Mouse (Mus musculus): ENCODE measurements around the gene Unc119b. TPM values are rescaled to one million over a fixed set of nuclear protein-coding genes. Genes with fewer than 3 reads are reported as not detected.
"Not testable (repeated sequence)": the region's sequence is repeated elsewhere in the genome, so short reads cannot be mapped to it uniquely, and the experiment has no call there.

The Unc119b gene
- polyA plus RNA-seq, 1 experiment from 2014 or later = 64.6 TPM

- Histone ChIP-seq H3K27me3 (ENCODE audit: control insufficient read depth, insufficient read depth, low read length) (no peaks in the 10 kb centered on the region), H3K4me2 (no peak overlapping the region), H3K4me1 (ENCODE audit: control insufficient read depth, insufficient read depth, low read length) (peaks cover 32% of the 10 kb centered on the region), H3K36me3 (ENCODE audit: control insufficient read depth, insufficient read depth, low read length) (peaks cover 20% of the 10 kb centered on the region), H3K4me3 (ENCODE audit: low read depth, low read length) (no peak overlapping the region), H3K9me3 (ENCODE audit: control insufficient read depth, low read length) (no peaks in the 10 kb centered on the region), H3K9ac (ENCODE audit: low read length) (no peak overlapping the region), H3K27ac (ENCODE audit: low read depth, low read length) (no peak overlapping the region)
- DNase-seq (ENCODE audit: low spot score, missing footprints) (peak; percentile 77), ATAC-seq (ENCODE audit: low FRiP score) (no peak)
- WGBS = 68% methylated on average over 8 of the region's 8 CpGs
Observed at GRCm38 (mm10) chr5:115152132-115152956, 17.6 kb upstream of the Unc119b start.

- H3K4me1 ChIP-seq (ENCODE audit: control insufficient read depth, insufficient read depth, low read length) = peaks cover 23% of the 10 kb centered on the region
- H3K9ac ChIP-seq (ENCODE audit: low read length) = no peak overlapping the region
- no peaks in the 10 kb centered on the region for H3K9me3 ChIP-seq (ENCODE audit: control insufficient read depth, low read length)
- H3K4me3 ChIP-seq (ENCODE audit: low read depth, low read length) = no peak overlapping the region
- no peaks in the 10 kb centered on the region for H3K27me3 ChIP-seq (ENCODE audit: control insufficient read depth, insufficient read depth, low read length)
- peak; percentile 66 for DNase-seq (ENCODE audit: low spot score, missing footprints)
- no peak overlapping the region for H3K27ac ChIP-seq (ENCODE audit: low read depth, low read length)
- no peak for ATAC-seq (ENCODE audit: low FRiP score)
- WGBS = 83% methylated on average over 13 of the region's 13 CpGs
- no peak overlapping the region for H3K4me2 ChIP-seq
- peaks cover 20% of the 10 kb centered on the region for H3K36me3 ChIP-seq (ENCODE audit: control insufficient read depth, insufficient read depth, low read length)
Observed at GRCm38 (mm10) chr5:115151457-115151856, 16.7 kb upstream of the Unc119b start.

GRCm38 (mm10) chr5:115150991-115151390, 16.2 kb upstream of the Unc119b start:
- H3K9ac ChIP-seq (ENCODE audit: low read length) = no peak overlapping the region
- no peak overlapping the region for H3K27ac ChIP-seq (ENCODE audit: low read depth, low read length)
- no peak for DNase-seq (ENCODE audit: low spot score, missing footprints)
- H3K9me3 ChIP-seq (ENCODE audit: control insufficient read depth, low read length) = no peaks in the 10 kb centered on the region
- ATAC-seq (ENCODE audit: low FRiP score) = no peak
- no peak overlapping the region for H3K4me3 ChIP-seq (ENCODE audit: low read depth, low read length)
- H3K36me3 ChIP-seq (ENCODE audit: control insufficient read depth, insufficient read depth, low read length) = peaks cover 20% of the 10 kb centered on the region
- 84% methylated on average over 5 of the region's 5 CpGs for WGBS
- H3K4me2 ChIP-seq = no peak overlapping the region
- peaks cover 18% of the 10 kb centered on the region for H3K4me1 ChIP-seq (ENCODE audit: control insufficient read depth, insufficient read depth, low read length)
- no peaks in the 10 kb centered on the region for H3K27me3 ChIP-seq (ENCODE audit: control insufficient read depth, insufficient read depth, low read length)

- H3K36me3 ChIP-seq (ENCODE audit: control insufficient read depth, insufficient read depth, low read length) = peaks cover 20% of the 10 kb centered on the region
- no peak overlapping the region for H3K9ac ChIP-seq (ENCODE audit: low read length)
- no peak overlapping the region for H3K4me3 ChIP-seq (ENCODE audit: low read depth, low read length)
- peaks cover 8% of the 10 kb centered on the region for H3K4me1 ChIP-seq (ENCODE audit: control insufficient read depth, insufficient read depth, low read length)
- no peak overlapping the region for H3K27ac ChIP-seq (ENCODE audit: low read depth, low read length)
- no peaks in the 10 kb centered on the region for H3K9me3 ChIP-seq (ENCODE audit: control insufficient read depth, low read length)
- no peak overlapping the region for H3K4me2 ChIP-seq
- H3K27me3 ChIP-seq (ENCODE audit: control insufficient read depth, insufficient read depth, low read length) = no peaks in the 10 kb centered on the region
- ATAC-seq (ENCODE audit: low FRiP score) = no peak
- 96% methylated on average over 14 of the region's 14 CpGs for WGBS
- no peak for DNase-seq (ENCODE audit: low spot score, missing footprints)
Observed at GRCm38 (mm10) chr5:115149675-115150459, 15.1 kb upstream of the Unc119b start.

- DNase-seq (ENCODE audit: low spot score, missing footprints); H3K4me2 ChIP-seq; H3K9ac ChIP-seq (ENCODE audit: low read length); H3K27ac ChIP-seq (ENCODE audit: low read depth, low read length); H3K27me3 ChIP-seq (ENCODE audit: control insufficient read depth, insufficient read depth, low read length); H3K4me3 ChIP-seq (ENCODE audit: low read depth, low read length); ATAC-seq (ENCODE audit: low FRiP score); H3K9me3 ChIP-seq (ENCODE audit: control insufficient read depth, low read length); H3K4me1 ChIP-seq (ENCODE audit: control insufficient read depth, insufficient read depth, low read length): not testable (repeated sequence)
- no CpG with 5 or more reads among the region's 1 CpGs for WGBS
- peaks cover 20% of the 10 kb centered on the region for H3K36me3 ChIP-seq (ENCODE audit: control insufficient read depth, insufficient read depth, low read length)
Observed at GRCm38 (mm10) chr5:115148872-115149271, 14.1 kb upstream of the Unc119b start.

GRCm38 (mm10) chr5:115148378-115148777, 13.6 kb upstream of the Unc119b start:
- Histone ChIP-seq H3K4me1 (ENCODE audit: control insufficient read depth, insufficient read depth, low read length) (peaks cover 3% of the 10 kb centered on the region; the same call in 1 of the 2 replicates), H3K36me3 (ENCODE audit: control insufficient read depth, insufficient read depth, low read length) (peaks cover 20% of the 10 kb centered on the region), H3K9ac (ENCODE audit: low read length) (no peak overlapping the region), H3K4me2 (no peak overlapping the region), H3K9me3 (ENCODE audit: control insufficient read depth, low read length) (no peaks in the 10 kb centered on the region), H3K27ac (ENCODE audit: low read depth, low read length) (no peak overlapping the region), H3K4me3 (ENCODE audit: low read depth, low read length) (no peak overlapping the region), H3K27me3 (ENCODE audit: control insufficient read depth, insufficient read depth, low read length) (no peaks in the 10 kb centered on the region)
- no peak for DNase-seq (ENCODE audit: low spot score, missing footprints)
- WGBS = 93% methylated on average over 8 of the region's 8 CpGs
- ATAC-seq (ENCODE audit: low FRiP score) = no peak

- no peaks in the 10 kb centered on the region for H3K27me3 ChIP-seq (ENCODE audit: control insufficient read depth, insufficient read depth, low read length)
- H3K9me3 ChIP-seq (ENCODE audit: control insufficient read depth, low read length) = no peaks in the 10 kb centered on the region
- WGBS = 86% methylated on average over 3 of the region's 3 CpGs
- H3K9ac ChIP-seq (ENCODE audit: low read length) = no peak overlapping the region
- DNase-seq (ENCODE audit: low spot score, missing footprints) (no peak), ATAC-seq (ENCODE audit: low FRiP score) (no peak)
- no peak overlapping the region for H3K4me3 ChIP-seq (ENCODE audit: low read depth, low read length)
- no peak overlapping the region for H3K4me2 ChIP-seq
- H3K4me1 ChIP-seq (ENCODE audit: control insufficient read depth, insufficient read depth, low read length) = 0 out of 2 replicates have a peak, but pooled peaks cover 2% of the 10 kb centered on the region
- peaks cover 20% of the 10 kb centered on the region for H3K36me3 ChIP-seq (ENCODE audit: control insufficient read depth, insufficient read depth, low read length)
- H3K27ac ChIP-seq (ENCODE audit: low read depth, low read length) = no peak overlapping the region
Observed at GRCm38 (mm10) chr5:115147388-115147787, 12.6 kb upstream of the Unc119b start.

GRCm38 (mm10) chr5:115146747-115147130, 12.0 kb upstream of the Unc119b start:
- Histone ChIP-seq H3K4me1 (ENCODE audit: control insufficient read depth, insufficient read depth, low read length) (0 out of 2 replicates have a peak, but pooled peaks cover 2% of the 10 kb centered on the region), H3K27ac (ENCODE audit: low read depth, low read length) (no peak overlapping the region), H3K36me3 (ENCODE audit: control insufficient read depth, insufficient read depth, low read length) (peaks cover 20% of the 10 kb centered on the region), H3K27me3 (ENCODE audit: control insufficient read depth, insufficient read depth, low read length) (no peaks in the 10 kb centered on the region), H3K9me3 (ENCODE audit: control insufficient read depth, low read length) (no peaks in the 10 kb centered on the region), H3K9ac (ENCODE audit: low read length) (no peak overlapping the region), H3K4me3 (ENCODE audit: low read depth, low read length) (no peak overlapping the region), H3K4me2 (no peak overlapping the region)
- no peak for DNase-seq (ENCODE audit: low spot score, missing footprints)
- ATAC-seq (ENCODE audit: low FRiP score) = no peak
